Mouse (Mus musculus) hindbrain, embryonic 16.5 days (tissue): ENCODE data around the gene Erp44. TPM values are rescaled to one million over a fixed set of nuclear protein-coding genes. Genes with fewer than 3 reads are reported as not detected.

ENCODE experiments used
- ATAC-seq: fragments of 200-750 bp; cut with Nextera tagmentation; 2 replicates; pipeline ENCODE4 v1.8.0; 2017; ENCODE audit warnings: moderate TSS enrichment, moderate library complexity
- H3K27ac ChIP-seq: fragments of 300-500 bp; sonication (generic); 2 replicates; pipeline ENCODE4 v1.5.1; 2014; ENCODE audit warnings: low read depth, mild to moderate bottlenecking, control low read depth, low read length, moderate library complexity
- H3K27me3 ChIP-seq: fragments of 300-500 bp; sonication (generic); replicated peaks from 2 replicates; pipeline ENCODE4 v1.6.1; 2014; ENCODE audit warnings: low read length; ENCODE audit not compliant: control insufficient read depth, insufficient read depth
- H3K36me3 ChIP-seq: fragments of 300-500 bp; sonication (generic); 2 replicates; pipeline ENCODE4 v1.6.1; 2014; ENCODE audit warnings: mild to moderate bottlenecking, low read length, moderate library complexity, mixed read lengths; ENCODE audit not compliant: control insufficient read depth, insufficient read depth
- H3K4me1 ChIP-seq: fragments of 300-500 bp; sonication (generic); 2 replicates; pipeline ENCODE4 v1.6.1; 2014; ENCODE audit warnings: low read depth, low read length; ENCODE audit not compliant: control insufficient read depth, insufficient read depth
- H3K4me2 ChIP-seq: fragments of 300-500 bp; sonication (generic); 2 replicates; pipeline ENCODE4 v1.6.1; 2014; ENCODE audit warnings: mild to moderate bottlenecking, low read length, control low read depth, moderate library complexity
- H3K4me3 ChIP-seq: fragments of 300-500 bp; sonication (generic); 2 replicates; pipeline ENCODE4 v1.5.1; 2014; ENCODE audit warnings: mild to moderate bottlenecking, low read length, control low read depth, moderate library complexity
- H3K9ac ChIP-seq: fragments of 300-500 bp; sonication (generic); 2 replicates; pipeline ENCODE4 v1.6.1; 2014; ENCODE audit warnings: low read depth, mild to moderate bottlenecking, control low read depth, low read length, moderate library complexity
- H3K9me3 ChIP-seq: fragments of 300-500 bp; sonication (generic); 2 replicates; pipeline ENCODE4 v1.6.1; 2014; ENCODE audit warnings: mild to moderate bottlenecking, low read length, moderate library complexity; ENCODE audit not compliant: control insufficient read depth
- WGBS: fragments of 180-500 bp; shearing (Covaris S2); extraction: QIAGEN DNeasy Blood & Tissue Kit; methylation state at CpG from one replicate; pipeline ENCODE4 v1.1.7; 2014; 5-methylcytosine and 5-hydroxymethylcytosine counted together
- polyA plus RNA-seq: library from polyadenylated mRNA; unstranded; fragments of >200 nt; fragmentation: Nextera tagmentation; extraction: Ambion mirVana; gene quantifications from 2 replicates; pipeline ENCODE4 v1.2.1, GENCODE M21; 2015

Erp44 gene
- polyA plus RNA-seq, 1 experiment from 2014 or later = 64.2 TPM

DNA sequence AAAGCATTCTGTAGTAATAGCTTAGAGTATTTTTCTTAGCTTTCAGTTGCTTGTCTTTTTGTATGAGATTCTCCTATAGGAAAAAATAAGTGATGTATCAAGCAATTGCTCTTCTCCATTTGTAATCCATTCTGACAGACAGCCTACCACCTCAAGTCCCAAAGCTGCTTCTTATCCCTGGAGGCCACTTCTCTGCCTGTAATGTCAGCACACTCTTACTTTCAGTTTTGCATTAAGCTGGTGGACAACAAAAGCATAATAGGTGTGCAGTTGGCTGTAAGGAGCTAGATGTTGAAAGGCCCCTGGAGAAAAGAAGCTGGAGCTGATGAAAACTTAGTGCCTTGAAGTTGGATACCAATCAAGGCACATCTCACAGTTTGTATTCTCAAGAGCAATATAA, 26.1 kb downstream of the Erp44 start:
- no peak for ATAC-seq
- no peak overlapping the region for H3K4me3 ChIP-seq
- no peaks in the 10 kb centered on the region for H3K27me3 ChIP-seq
- no peaks in the 10 kb centered on the region for H3K36me3 ChIP-seq
- no peak overlapping the region for H3K4me2 ChIP-seq
- H3K4me1 ChIP-seq = no peaks in the 10 kb centered on the region
- H3K9ac ChIP-seq = no peak overlapping the region
- no peak overlapping the region for H3K27ac ChIP-seq
- H3K9me3 ChIP-seq = no peaks in the 10 kb centered on the region

- Histone ChIP-seq H3K9ac (no peak overlapping the region), H3K27me3 (no peaks in the 10 kb centered on the region), H3K9me3 (no peaks in the 10 kb centered on the region), H3K4me1 (no peaks in the 10 kb centered on the region; the same call in 1 of the 2 replicates), H3K4me2 (no peak overlapping the region), H3K36me3 (no peaks in the 10 kb centered on the region), H3K4me3 (no peak overlapping the region), H3K27ac (no peak overlapping the region)
- 77% methylated on average over 2 of the region's 2 CpGs for WGBS
- ATAC-seq = no peak
These were observed 35.1 kb downstream of the Erp44 start for GRCm38 (mm10) chr4:48244280-48244679.

DNA sequence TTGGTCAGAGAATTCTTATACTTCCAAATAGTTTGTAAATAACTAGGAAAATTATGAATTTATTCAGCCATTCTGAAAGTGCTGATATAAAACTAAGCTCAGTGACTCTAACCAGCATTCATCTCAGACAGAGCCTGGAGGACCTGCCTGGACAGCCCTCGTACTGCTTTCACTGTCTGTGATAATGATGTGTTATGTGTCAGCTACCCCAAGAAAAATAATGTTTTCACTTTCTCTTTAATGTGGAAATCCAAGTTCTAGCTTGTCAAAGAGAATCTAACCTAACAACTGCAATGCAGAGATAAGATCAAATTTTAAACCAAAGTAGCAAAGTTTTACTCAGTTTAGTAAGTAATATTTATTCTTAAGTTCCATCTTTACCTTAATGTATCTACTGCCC, 35.6 kb downstream of the Erp44 start:
- Histone ChIP-seq H3K4me3 (no peak overlapping the region), H3K4me2 (no peak overlapping the region), H3K36me3 (no peaks in the 10 kb centered on the region), H3K9ac (no peak overlapping the region), H3K27ac (no peak overlapping the region), H3K4me1 (no peaks in the 10 kb centered on the region; the same call in 1 of the 2 replicates), H3K9me3 (no peaks in the 10 kb centered on the region), H3K27me3 (no peaks in the 10 kb centered on the region)
- WGBS = 65% methylated on average over 1 of the region's 1 CpGs
- ATAC-seq = no peak

DNA sequence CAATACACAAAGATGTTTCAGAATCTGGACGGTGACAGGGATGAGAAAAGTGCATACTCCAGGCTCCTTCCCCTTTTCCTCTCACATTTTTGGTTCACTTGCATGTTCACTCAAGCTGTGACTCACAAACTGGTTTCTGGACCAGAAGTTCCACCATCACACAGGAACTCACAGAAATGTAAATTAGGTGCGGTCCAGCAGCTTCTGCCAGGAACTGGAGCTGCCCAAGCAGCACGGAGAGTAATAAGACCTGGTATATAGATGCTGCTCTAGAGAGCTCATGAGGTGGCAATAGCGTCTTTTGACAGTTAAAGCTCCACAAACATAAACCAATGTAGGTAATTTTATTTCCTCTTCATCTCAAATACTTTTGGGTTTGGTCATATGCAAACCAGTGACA, 36.9 kb downstream of the Erp44 start:
- Histone ChIP-seq H3K4me1 (no peaks in the 10 kb centered on the region; the same call in 1 of the 2 replicates), H3K27ac (no peak overlapping the region), H3K4me3 (no peak overlapping the region), H3K27me3 (no peaks in the 10 kb centered on the region), H3K9ac (no peak overlapping the region), H3K4me2 (no peak overlapping the region), H3K36me3 (no peaks in the 10 kb centered on the region), H3K9me3 (no peaks in the 10 kb centered on the region)
- no peak for ATAC-seq
- WGBS = 91% methylated on average over 4 of the region's 4 CpGs

GRCm38 (mm10) chr4:48239046-48239445, 40.3 kb downstream of the Erp44 start:
- Histone ChIP-seq H3K4me1 (no peaks in the 10 kb centered on the region), H3K27ac (no peak overlapping the region), H3K9ac (no peak overlapping the region), H3K27me3 (no peaks in the 10 kb centered on the region), H3K4me3 (no peak overlapping the region), H3K4me2 (no peak overlapping the region), H3K9me3 (no peaks in the 10 kb centered on the region), H3K36me3 (no peaks in the 10 kb centered on the region)
- 90% methylated on average over 4 of the region's 4 CpGs for WGBS
- ATAC-seq = no peak

GRCm38 (mm10) chr4:48236721-48237120, 42.6 kb downstream of the Erp44 start:
- 89% methylated on average over 3 of the region's 3 CpGs for WGBS
- no peak overlapping the region for H3K4me2 ChIP-seq
- H3K27ac ChIP-seq = no peak overlapping the region
- no peaks in the 10 kb centered on the region for H3K9me3 ChIP-seq
- no peak overlapping the region for H3K4me3 ChIP-seq
- no peaks in the 10 kb centered on the region for H3K27me3 ChIP-seq
- no peaks in the 10 kb centered on the region for H3K36me3 ChIP-seq
- no peak for ATAC-seq
- H3K4me1 ChIP-seq = no peaks in the 10 kb centered on the region
- no peak overlapping the region for H3K9ac ChIP-seq

GRCm38 (mm10) chr4:48226800-48227199, 52.6 kb downstream of the Erp44 start:
- Histone ChIP-seq H3K27ac (no peak overlapping the region), H3K4me2 (no peak overlapping the region), H3K4me3 (no peak overlapping the region), H3K36me3 (no peaks in the 10 kb centered on the region), H3K27me3 (no peaks in the 10 kb centered on the region), H3K9ac (no peak overlapping the region), H3K4me1 (no peaks in the 10 kb centered on the region), H3K9me3 (no peaks in the 10 kb centered on the region)
- no peak for ATAC-seq
- 61% methylated on average over 3 of the region's 3 CpGs for WGBS

DNA sequence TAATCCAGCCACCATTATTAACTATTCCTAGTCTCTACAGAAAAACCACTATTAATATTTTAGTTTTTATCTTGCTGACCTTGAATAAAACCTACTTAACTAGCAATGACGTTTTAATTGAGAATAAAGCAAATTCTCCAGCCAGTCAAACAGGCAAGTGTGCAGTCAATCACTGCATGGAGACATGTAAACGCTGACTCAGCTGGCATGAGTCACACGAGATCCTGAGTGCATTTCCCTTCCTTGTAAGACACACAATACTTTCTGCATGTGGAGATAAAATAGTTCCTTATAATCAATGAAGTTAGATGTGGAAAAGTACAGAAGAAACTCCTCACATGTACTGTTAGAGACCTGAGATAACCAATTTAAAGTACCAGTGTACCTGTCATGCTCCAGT, 53.8 kb downstream of the Erp44 start:
- Histone ChIP-seq H3K9ac (no peak overlapping the region), H3K9me3 (no peaks in the 10 kb centered on the region), H3K27ac (no peak overlapping the region), H3K4me2 (no peak overlapping the region), H3K4me3 (no peak overlapping the region), H3K4me1 (no peaks in the 10 kb centered on the region), H3K36me3 (no peaks in the 10 kb centered on the region), H3K27me3 (no peaks in the 10 kb centered on the region)
- no peak for ATAC-seq
- 50% methylated on average over 3 of the region's 3 CpGs for WGBS

GRCm38 (mm10) chr4:48225173-48225572, 54.2 kb downstream of the Erp44 start:
- no peak overlapping the region for H3K9ac ChIP-seq
- H3K27ac ChIP-seq = no peak overlapping the region
- no peaks in the 10 kb centered on the region for H3K36me3 ChIP-seq
- 16% methylated on average over 2 of the region's 2 CpGs for WGBS
- ATAC-seq = no peak
- H3K4me3 ChIP-seq = no peak overlapping the region
- no peaks in the 10 kb centered on the region for H3K27me3 ChIP-seq
- H3K9me3 ChIP-seq = no peaks in the 10 kb centered on the region
- H3K4me1 ChIP-seq = no peaks in the 10 kb centered on the region
- no peak overlapping the region for H3K4me2 ChIP-seq

GRCm38 (mm10) chr4:48203564-48203963, 75.8 kb downstream of the Erp44 start:
- H3K4me3 ChIP-seq = no peak overlapping the region
- peaks cover 6% of the 10 kb centered on the region; the same call in 1 of the 2 replicates for H3K36me3 ChIP-seq
- no peaks in the 10 kb centered on the region for H3K4me1 ChIP-seq
- H3K27me3 ChIP-seq = no peaks in the 10 kb centered on the region
- no peak overlapping the region for H3K9ac ChIP-seq
- H3K9me3 ChIP-seq = no peaks in the 10 kb centered on the region
- H3K27ac ChIP-seq = no peak overlapping the region
- H3K4me2 ChIP-seq = no peak overlapping the region
- 76% methylated on average over 4 of the region's 4 CpGs for WGBS
- no peak for ATAC-seq
